Mouse (Mus musculus): ENCODE results near the gene Myof.

Gene Myof

DNA sequence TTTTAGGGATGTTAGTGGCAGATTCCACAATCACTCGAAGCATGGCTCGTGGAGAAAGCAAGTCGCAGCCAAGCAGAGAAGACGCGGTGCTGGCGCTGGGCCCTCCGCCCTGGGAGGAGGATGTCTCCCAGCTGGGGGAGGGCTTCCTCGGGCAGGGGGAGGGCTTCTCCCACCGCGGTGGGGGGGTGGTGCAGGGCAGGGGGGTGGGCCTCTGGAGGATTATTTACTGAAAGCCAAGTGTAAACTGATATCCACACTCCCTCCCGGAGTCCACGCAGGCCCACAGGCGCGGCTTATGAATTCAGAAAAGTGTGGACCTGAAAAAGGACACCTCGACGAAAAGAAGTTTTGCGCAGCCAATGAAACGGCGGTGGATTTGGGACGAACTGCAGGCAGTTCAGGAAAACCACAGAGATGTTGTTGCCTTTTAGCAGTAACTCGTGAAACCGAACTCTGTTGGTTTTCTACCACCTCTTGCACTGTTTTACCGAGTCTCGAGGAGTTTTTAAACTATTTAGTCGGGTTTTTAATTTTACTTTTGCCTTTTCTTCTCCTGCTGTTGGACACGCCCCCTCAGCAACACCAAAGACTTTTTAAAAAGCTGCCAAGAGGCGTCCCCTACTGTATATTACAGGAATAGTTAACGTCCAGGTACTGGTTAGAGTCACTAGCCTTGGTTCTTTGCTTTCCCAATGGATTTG, at the start of gene Myof:
Myof (minus strand) TSS at position 297 of the 701 bp plus-strand sequence.
- peak; percentile 74 to 76 for DNase-seq

DNA sequence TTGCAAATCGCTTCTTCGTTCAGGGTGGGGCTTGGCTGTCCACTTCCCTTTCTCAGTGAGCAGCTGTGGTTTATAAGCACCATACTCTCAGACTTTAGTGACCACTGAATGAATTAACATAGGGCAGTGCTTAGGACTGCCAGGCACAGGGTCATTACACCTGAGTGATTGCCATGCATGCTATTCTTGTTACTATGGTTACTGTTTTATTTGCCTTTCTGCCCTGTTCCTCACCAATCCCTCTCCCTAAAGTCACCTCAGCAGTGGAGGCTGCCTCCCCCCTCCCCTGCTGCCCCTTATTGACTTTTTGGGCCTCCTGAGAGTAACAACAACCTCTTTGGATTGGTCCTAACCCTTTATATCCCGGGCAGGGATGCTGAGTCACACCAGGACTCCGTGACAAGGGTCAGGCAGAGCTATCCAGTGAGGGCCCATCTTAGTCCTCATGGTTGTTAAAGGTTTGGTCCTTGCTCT, 48.2 kb upstream of the Myof start:
- no peak for DNase-seq

DNA sequence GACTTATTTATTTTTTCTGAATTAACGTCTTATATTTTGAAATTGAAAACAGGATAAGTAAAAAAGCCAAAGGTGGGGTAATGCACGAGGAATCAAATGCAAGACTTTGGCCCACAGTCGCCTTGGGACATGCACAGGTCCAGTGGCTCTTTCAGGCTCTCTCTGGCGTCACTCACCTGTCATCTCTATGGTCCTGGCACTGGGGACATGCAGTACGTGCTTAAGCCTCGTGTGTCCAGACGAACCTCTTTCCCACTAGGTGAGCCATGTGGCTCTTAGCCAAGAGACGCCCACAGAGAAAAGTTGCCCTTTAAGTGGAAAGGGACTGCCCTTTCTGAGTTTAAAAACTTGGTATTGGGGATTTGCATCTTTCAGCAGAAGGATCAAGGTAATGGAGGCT, 46.0 kb upstream of the Myof start:
- no peak for DNase-seq

- DNase-seq, result peak in 1 of 2 experiments; percentile 58
Observed at GRCm38 (mm10) chr19:38086948-38087551, 43.7 kb upstream of the Myof start.

GRCm38 (mm10) chr19:38085841-38086240, 42.5 kb upstream of the Myof start:
- DNase-seq, result no peak

GRCm38 (mm10) chr19:38082931-38083525, 39.7 kb upstream of the Myof start:
- no peak for DNase-seq

- DNase-seq, result no peak
Observed at GRCm38 (mm10) chr19:38081361-38081760, 38.0 kb upstream of the Myof start.

DNA sequence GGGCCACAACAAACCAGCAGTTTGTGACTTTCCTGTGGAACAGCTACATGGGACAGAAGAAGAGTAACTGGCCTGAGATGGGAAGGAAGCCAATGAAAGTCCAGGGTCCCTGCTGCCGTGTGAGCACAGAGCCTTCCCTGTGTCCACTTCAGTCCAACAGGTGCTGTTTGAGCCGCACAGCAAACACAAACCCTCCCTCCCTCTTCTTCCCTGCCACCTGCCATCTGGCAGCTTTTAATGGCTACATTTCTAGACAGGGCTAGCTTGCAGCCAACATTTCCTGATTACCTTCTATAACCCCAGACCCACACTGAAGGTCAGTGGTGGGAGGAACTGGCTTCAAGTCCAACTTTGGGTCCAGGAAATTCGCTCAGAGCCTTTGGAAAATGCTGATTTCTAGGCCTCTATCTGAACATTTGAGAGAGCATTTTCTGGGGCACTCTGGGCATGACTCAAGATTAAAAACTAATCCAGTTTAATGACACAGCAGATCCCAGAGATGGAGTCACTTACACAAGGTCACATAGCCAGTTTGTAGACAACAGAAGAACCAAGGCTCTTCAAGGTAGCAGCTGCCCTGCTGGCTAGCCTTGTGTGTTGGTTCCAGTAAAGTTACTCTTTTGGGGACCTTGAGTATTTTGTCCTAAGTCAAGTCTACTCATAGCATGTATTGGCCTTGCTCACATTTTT, 34.6 kb upstream of the Myof start:
- DNase-seq, result no peak

- DNase-seq, result no peak
Observed at GRCm38 (mm10) chr19:38076251-38076650, 32.9 kb upstream of the Myof start.

DNA sequence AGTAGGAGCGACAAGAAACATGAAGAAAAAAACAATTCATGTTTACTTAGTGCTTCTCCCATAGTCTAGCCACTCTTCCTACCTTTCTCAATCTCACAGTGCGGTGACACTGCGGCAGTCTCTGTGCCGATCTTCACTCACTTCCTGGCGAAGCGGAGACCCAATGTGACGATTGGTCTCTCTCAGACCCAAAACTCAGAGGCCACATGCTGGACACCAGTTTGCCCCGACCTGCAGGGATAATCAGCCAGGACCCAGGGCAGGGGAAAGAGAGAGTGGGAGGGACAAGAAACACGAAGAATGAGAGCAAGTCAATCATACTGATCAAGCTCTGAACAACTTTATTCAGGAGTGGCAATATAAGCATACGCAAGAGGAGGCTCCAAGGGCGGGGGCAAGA, 31.7 kb upstream of the Myof start:
- no peak for DNase-seq

- DNase-seq, result no peak
Observed at GRCm38 (mm10) chr19:38073226-38073625, 29.8 kb upstream of the Myof start.

DNA sequence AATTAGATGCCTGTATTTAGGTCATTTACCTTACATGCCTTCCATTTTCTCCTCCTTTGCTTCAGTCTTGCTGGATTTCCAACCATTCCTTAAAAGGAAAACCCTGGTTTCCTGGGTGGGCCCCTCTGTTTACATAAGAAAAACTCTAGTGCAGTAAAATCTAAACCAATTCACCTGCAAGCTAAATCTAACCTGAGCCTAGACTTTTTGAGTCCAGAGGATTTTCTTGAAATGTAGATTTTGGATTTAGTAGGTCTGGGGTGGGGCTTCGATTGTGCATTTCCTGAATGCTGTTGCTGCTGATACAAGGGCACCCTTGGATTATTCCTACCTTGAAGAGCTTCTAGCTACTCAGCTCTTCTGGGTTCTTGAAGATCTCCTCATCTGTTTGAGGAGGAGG, 20.7 kb upstream of the Myof start:
- no peak for DNase-seq

DNA sequence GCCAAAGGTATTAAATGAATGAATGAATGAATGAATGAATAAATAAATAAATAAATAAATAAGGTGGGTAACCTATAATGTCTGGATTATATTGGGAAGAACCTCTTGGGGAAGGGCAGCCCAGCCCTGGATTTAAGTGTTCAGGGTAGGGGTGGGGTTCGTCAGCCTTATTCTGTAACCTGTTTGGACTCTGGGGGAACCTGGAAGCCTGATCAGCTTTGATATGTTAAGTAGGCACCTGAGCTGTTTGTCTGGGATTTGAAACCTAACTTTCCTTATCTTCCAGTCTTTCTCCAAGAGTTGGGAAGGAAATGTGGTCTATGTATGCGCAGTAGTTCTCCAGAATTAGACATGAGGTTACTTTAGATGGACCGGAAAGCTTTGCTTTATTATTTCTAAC, 19.8 kb upstream of the Myof start:
- DNase-seq, result no peak

GRCm38 (mm10) chr19:38056931-38057330, 13.6 kb upstream of the Myof start:
- DNase-seq, result no peak

- no peak for DNase-seq
Observed at GRCm38 (mm10) chr19:38056276-38056675, 12.9 kb upstream of the Myof start.

GRCm38 (mm10) chr19:38055798-38056197, 12.4 kb upstream of the Myof start:
- no peak for DNase-seq

- peak; percentile 97 to 99 for DNase-seq
Observed at GRCm38 (mm10) chr19:38054720-38055192, 11.4 kb upstream of the Myof start, which contains the start of gene Cep55. Cep55 (plus strand) TSS chr19:38055011.

DNA sequence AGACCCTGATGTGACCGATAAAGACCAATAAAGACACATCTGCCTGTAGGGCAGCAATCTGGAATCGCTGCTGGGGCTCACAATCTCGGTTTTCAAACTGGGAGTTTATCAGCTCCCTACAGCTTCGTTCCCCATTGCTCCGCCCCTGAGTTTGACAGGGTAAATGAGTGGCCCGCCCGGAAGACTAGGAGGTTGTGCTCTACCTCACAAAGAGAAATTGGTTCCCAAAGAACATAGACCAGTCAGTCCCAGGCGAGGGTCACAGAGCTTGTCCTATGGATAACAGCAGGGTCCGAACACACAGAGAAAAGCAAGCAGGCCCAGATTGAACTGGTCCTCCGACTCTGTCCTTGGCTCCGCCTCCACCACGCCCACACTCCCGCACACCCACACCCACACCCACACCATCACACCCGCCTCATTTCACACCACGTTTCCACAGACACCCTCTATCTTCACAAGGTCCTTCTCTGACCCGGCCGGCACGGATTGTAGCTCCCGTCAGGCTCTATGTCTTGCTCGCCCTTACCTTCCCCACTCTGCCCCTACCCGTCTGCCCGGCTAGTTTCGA, 10.9 kb upstream of the Myof start:
- DNase-seq, result peak; percentile 76 to 89

- peak in 1 of 2 experiments; percentile 22 for DNase-seq
Observed at GRCm38 (mm10) chr19:38053227-38054041, 10.1 kb upstream of the Myof start.

GRCm38 (mm10) chr19:38049686-38050085, 6.3 kb upstream of the Myof start:
- DNase-seq, result no peak

GRCm38 (mm10) chr19:38045198-38045597, 1.8 kb upstream of the Myof start:
- DNase-seq, result no peak

DNA sequence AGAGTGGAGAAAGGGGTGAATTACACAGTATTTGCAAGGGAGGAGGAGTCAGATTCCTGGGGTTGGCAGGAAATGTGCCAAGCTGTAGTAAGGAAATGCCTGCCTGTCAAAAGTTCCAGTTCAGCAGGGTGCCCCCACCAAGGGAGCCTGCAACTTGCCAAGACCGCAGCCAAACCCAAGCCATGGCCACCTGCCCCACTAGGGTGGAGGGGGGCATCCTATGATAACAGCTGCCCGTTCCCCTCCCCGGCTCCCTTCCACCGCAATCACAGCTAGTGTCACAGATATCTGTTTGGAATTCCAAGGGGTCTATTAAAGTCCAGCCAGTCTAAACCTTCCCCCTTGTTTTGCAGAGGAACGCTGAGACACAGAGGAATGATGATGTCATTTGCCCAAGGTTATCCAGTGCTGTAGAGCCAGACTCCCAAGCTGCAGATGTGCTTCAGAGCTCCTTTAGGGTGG, 1.1 kb downstream of the Myof start:
- DNase-seq, result peak; percentile 52 to 63
